Mouse (Mus musculus) layer of hippocampus, postnatal 10 days (tissue): ENCODE results near the gene Nes. TPM values are rescaled to one million over a fixed set of nuclear protein-coding genes. Genes with fewer than 3 reads are reported as not detected.

ENCODE experiments used
- DNase-seq, 2 experiments: peaks; one replicate each; pipeline ENCODE4 v3.0.0; 2021; ENCODE audit warnings: low spot score in 2 of 2
- total RNA-seq, 2 experiments: library from RNA; stranded (reverse); gene quantifications; 2 replicates each; pipeline ENCODE4 v1.2.3; 2021

Gene Nes
- total RNA-seq, 2 experiments from 2014 or later: 14.7 to 18.5 TPM

DNA sequence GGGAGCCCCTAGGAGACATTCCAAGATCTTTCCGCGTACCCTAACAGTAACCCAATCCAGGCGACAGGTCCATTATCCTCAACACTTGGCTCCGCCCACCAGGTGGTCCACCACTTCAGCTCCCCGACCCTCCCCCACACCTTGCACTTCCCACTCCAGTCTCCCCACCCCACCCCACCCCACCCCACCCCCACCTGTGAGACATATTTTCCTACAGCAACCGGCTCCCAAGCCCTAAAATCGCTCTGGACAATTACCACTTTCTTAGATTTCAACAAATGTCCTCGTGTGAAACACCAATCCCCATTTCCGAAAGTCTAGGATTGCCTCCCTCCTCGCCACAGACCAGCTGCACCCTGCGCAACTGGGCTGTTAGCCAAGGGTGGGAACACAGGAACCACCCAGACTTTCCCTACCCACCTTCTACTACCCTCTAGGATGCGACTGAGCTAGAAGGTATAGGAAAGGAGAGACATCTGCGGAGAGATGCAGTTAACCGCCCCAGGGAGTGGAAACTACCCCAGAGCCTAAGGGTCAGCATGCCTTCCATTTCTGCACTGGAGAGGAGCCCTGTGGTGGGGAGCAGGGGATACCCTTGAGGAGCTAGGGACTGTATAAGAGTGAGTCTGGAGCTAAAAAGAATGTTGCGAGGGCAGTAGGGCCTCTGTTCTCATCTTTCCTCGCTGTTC, 21.5 kb upstream of the Nes start:
- no peak for DNase-seq

GRCm38 (mm10) chr3:87949955-87950515, 20.8 kb upstream of the Nes start:
- DNase-seq: no peak

DNA sequence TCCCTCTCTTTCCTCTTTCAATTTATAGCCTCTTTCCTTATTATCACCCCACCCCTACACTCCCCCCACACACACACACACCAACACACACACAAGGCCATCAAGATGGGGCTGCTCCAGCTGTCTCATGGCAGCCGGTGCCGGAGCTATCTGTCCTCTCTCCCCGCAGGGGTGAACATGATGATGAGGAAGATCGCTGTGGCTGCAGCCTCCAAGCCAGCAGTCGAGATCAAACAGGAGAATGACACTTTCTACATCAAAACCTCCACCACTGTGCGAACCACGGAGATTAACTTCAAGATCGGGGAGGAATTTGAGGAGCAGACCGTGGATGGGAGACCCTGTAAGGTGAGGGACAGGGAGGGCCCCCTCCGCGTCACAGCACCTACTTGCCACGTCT, 18.9 kb upstream of the Nes start:
- DNase-seq: no peak

DNA sequence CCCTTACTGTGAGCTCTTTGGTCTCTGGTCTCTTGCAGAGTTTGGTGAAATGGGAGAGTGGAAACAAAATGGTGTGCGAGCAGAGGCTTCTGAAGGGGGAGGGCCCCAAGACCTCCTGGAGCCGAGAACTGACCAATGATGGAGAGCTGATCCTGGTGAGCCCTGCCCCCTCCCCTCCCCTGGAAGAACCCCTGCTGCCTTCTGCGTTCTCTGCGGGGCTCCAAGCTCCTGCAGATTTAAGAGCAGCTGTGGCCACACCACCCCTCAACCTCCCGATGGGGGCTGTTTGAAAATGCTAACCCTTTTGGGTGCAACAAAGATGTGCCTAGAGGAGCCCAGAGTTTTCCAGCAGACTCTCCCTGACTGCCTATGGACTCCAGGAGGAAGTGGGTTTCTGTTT, 18.4 kb upstream of the Nes start:
- no peak for DNase-seq

DNA sequence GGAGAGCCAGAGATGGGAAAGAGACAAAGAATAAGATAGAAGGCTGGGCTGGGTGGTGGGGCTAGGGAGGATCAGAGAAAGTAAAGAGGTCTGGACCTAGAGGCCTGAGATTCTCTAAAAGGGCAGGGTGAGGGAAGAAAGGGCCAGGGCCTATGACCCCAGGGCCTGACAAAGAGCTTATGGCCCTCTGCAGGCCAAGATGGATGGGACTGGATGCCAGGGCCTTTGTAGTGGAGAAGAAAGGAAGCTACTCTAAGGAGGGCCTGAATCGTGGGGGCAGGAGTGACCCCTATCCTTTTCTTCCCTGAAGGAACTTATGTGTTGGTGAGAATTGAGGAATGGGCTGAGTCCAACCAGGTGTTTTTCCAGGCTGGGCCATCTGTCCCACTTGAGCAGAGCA, 12.8 kb upstream of the Nes start:
- no peak for DNase-seq

GRCm38 (mm10) chr3:87958476-87958875, 12.4 kb upstream of the Nes start:
- DNase-seq: no peak

GRCm38 (mm10) chr3:87958967-87959366, 11.9 kb upstream of the Nes start:
- no peak for DNase-seq

DNA sequence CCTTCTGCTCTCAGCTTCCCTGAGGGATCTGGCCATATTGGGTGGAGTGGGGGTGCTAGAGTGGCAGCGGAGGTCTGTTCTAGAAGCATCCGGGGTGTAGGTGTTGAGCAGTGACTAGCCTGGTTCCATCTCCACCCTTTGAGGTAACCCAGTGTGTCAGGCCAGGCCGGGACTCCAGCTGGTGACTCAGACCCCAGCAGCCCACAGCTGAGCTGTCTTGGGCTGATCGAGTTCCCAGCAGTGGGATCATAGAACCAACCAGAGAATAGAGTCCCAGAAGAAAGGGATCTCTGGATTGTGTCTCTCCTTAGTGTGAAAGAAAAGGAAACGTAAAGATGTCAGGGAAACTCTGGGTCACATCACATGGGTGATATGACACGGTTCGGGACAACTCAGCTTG, 11.5 kb upstream of the Nes start:
- DNase-seq: no peak

DNA sequence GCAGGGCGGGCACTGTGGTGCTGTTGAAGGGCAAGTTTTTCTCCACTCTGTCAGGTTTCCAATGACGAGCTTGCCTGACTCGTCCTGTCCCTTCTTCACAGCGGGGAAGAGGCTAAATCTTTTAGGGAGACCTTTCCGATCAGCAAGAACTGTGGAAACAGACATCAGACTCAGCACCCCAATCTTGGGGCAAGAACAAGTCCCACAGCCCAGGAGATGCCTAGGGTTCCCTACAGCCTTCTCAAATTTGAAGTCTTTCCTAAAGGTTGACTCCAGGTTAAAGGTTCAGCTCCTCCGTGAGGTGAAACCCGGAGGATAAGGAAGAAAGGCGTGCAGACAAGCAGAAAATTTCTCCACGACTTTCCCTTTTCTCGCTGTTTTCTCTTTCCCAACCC, 10.7 kb upstream of the Nes start:
- DNase-seq: no peak

GRCm38 (mm10) chr3:87960586-87961191, 10.2 kb upstream of the Nes start:
- DNase-seq: peak; percentile 85 to 87

DNA sequence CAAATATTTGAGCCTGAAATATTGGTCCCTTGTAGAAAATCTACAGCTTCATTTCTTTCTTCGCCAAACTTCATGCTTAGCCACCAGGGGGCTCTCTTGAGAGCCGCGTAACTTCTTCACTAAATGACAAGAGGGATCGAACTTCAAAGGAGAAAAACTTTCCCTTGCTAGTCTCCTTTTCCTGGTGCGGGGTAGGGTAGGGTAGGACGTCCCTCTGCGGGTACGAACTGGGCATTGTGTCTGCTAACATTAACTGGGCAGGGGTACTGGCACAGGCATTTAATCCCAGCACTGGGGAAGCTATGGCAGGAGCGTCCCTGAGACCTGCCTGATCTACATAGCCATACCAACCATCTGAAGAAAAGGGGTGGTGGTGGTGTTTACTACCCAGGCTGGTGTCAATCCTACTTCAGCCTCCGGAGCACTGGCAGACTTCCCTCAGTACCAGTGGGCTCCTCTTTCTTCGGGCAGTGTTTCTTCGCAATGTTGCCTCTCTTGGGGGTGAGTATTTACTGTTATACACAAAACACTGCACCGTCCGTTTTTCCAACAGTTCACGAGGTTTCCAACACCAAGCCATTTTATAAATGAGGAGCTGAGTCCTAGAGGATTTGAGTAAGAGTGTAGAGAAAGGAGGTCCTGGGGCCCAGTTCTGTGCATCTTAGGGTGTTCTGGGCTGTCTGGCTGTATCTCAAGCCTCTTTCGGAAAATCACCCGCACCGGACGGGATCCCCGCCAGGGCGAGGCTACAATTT, 517 bp upstream of the Nes start:
- peak; percentile 59 to 69 for DNase-seq

DNA sequence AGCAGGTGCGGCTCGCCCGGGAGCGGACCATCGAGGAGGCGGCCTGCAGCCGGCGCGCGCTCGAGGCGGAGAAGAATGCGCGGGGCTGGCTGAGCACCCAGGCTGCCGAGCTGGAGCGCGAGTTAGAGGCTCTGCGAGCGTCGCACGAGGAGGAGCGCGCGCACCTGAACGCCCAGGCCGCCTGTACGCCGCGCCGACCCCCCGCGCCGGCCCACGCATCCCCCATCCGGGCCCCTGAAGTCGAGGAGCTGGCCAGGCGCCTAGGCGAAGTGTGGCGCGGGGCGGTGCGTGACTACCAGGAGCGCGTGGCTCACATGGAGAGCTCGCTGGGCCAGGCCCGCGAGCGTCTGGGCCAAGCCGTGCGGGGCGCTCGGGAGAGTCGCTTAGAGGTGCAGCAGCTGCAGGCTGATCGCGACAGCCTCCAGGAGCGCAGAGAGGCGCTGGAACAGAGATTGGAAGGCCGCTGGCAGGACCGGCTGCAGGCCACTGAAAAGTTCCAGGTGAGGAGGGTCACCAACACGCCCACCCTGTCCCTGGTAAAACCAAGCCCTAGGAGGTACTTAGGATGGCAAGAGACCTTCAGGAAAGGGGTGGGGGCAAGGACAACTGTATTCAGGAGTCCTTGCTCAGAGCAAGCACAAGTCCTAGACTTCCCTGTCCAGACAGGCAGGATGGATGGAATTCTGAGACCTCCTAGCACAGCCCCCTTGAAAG, 768 bp downstream of the Nes start:
- no peak for DNase-seq

GRCm38 (mm10) chr3:87972203-87972664, 1.4 kb downstream of the Nes start:
- DNase-seq: no peak

GRCm38 (mm10) chr3:87972776-87973175, 1.9 kb downstream of the Nes start:
- DNase-seq: no peak

DNA sequence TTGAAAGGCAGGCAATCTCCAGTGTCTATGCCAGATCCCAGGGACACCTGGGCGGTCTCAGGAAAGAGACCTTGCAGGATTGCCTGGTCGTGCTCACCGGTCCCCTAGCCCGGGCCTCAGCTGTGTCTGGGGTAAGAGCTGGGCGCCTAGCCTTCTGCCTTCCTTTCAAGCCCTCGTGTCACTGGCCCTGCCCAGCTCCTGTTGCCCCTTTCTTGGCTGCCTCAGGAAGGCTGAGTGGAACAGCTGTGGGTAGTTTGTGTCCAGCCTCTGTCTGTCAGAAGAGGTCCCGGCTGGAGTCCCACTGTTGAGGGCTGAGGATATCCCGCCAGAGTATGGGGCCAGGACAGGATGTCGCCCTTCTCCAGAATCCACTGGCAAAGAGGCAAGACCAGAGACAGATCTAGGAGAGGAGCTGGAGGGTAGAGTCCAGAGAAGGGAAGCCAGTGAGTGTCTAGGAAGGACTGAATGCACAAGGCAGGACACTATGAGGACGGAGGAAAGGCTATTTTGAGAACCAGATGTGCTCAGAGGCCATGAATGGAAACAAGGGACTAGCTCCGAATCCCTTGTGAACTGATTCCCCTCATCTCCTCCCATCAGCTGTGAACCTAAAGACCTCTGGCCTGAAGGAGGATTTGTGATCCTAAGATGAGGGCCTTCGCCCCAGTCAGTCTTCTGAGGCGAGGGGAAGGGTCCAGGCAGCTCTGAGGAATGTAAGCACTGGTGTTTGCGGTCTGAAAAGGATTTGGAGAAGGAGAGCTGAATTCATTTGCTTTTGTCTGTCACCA, 2.9 kb downstream of the Nes start:
- DNase-seq: no peak

DNA sequence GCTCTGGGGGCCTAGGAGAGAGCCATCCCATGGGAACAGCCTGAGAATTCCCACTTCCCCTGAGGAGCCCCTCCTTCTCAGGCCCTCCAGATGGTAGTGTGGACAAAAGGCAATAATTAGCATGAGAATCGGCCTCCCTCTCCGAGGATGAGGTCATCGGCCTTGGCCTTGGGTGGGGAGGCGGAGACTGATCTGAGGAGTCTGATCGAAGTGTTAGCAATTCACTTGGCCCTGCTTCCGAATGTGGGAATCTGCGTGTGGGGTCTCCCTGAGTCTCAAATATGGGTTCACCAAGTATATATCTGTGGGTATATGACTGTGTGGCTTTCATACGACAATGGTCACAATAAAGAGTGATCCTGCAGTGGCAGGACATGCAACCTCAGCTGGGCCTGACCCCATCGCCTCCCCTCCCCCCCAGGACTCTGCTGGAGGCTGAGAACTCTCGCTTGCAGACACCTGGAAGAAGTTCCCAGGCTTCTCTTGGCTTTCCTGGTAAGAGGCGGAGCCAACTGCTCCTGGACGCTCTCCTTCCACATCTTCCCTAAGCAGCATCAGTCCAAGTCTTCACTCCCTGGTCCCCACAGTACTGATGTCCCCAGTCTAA, 3.6 kb downstream of the Nes start:
- no peak for DNase-seq

GRCm38 (mm10) chr3:87979493-87979892, 8.6 kb downstream of the Nes start:
- DNase-seq: no peak

GRCm38 (mm10) chr3:87980085-87980484, 9.2 kb downstream of the Nes start:
- DNase-seq: no peak

DNA sequence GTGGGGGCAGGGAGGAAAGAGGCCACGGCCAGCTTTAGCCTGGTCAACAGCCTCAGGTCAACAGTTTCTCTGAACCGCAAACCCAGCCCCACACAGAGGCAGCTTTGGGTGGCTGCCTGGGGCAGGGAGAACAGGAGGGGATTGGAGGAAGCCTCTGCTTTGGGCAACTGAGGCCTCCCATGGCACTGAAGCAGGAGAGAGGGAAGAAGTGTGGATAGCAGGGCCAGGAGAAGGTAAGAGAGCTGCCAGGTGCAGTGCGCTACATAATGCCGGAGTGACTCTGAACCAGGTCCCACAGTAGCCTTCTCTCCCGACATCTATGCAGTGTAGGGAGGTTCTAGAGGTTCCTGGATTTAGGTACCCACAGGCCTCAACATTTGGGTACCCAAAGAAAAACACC, 9.8 kb downstream of the Nes start:
- no peak for DNase-seq

DNA sequence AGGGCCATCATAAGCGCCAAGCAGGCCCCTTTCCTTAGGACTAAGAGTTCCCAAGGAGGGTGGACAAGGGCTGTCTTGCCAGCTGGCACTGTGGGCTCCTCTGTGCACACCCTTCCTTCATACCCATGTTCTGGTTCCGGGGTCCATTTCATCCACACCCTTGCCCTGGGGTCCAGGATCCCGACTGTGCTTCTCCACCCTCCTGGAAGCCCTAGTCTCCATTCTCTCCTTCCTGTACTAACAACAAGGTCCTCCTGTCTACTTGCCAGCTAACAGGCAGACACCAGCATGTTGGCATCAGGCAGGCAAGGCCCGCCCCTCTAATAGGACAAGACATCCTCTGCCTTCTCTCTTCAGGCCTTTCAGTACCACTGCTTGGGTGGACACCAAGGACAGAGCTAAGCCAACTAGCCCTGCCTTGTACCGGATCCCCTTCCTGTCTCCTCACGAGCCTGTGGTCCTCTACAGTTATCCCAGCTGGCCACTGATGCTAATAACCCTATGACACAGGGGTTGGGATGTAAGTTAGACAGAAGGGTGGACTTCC, 10.4 kb downstream of the Nes start:
- DNase-seq: no peak
